ENCODE assay signal across 24 mouse cellular contexts in genomic region chr13:54882781-54883180, GRCm38 (mm10).
DNase-seq lines count a peak whose midpoint lies in the region; ATAC-seq and TF ChIP-seq lines count a peak whose summit lies in the region.
"Had no signal": no experiment of that assay in that cellular context is flagged by ENCODE, and none has a peak within 500 bp of the region (broad histone marks: within the 10 kb centered on the region; RNA-seq: fewer than 3 reads in every experiment).

No protein-coding gene starts in this region.

- H3K4me1 ChIP-seq in stomach, postnatal 0 days (replicated peaks; ENCODE audit: control insufficient read depth, insufficient read depth), result no peaks in the 10 kb centered on the region

- H3K27ac ChIP-seq in layer of hippocampus, adult 2 months, result peak overlapping the region; percentile 91; the same call in 1 of the 2 replicates
- no peak overlapping the region for H3K27ac ChIP-seq in stomach, postnatal 0 days (replicated peaks)
- H3K27ac ChIP-seq: embryonic facial prominence, embryonic 10.5 days; embryonic facial prominence, embryonic 12.5 days; forebrain, embryonic 10.5 days had no signal

- DNase-seq in layer of hippocampus, adult 2 months (ENCODE audit: low spot score in 2 of 2), result no peak
- DNase-seq in layer of hippocampus, adult 11-12 months (ENCODE audit: low spot score), result no peak
- DNase-seq in ES-CJ7 (ENCODE audit: low read depth, low spot score) (peak; percentile 86), R1 (ENCODE audit: low read depth, low spot score) (peak; percentile 88)
- DNase-seq in stomach, postnatal 0 days (ENCODE audit: low spot score), result no peak
- DNase-seq in kidney, postnatal 25 days, result no peak
- no peak for DNase-seq in kidney, postnatal 4 days
- DNase-seq: adrenal gland, adult 2 months; adrenal gland, postnatal 10 days; adrenal gland, postnatal 36 days; cerebellum, adult 18-20 months; cerebellum, adult 8-10 months; cerebellum, adult 9-11 months; cerebellum, postnatal 25 days had no signal

- H3K9me3 ChIP-seq in stomach, postnatal 0 days (ENCODE audit: control insufficient read depth, low read length), result no peaks in the 10 kb centered on the region
- H3K9me3 ChIP-seq: embryonic facial prominence, embryonic 10.5 days; embryonic facial prominence, embryonic 12.5 days; forebrain, embryonic 10.5 days; forebrain, embryonic 12.5 days; G1E had no signal

- H3K4me3 ChIP-seq in layer of hippocampus, adult 2 months, result no peak overlapping the region
- H3K4me3 ChIP-seq in stomach, postnatal 0 days (ENCODE audit: low read depth, low read length), result no peak overlapping the region
- H3K4me3 ChIP-seq: embryonic facial prominence, embryonic 10.5 days; embryonic facial prominence, embryonic 12.5 days; forebrain, embryonic 10.5 days; forebrain, embryonic 12.5 days had no signal

- no peak overlapping the region for H3K4me2 ChIP-seq in stomach, postnatal 0 days (replicated peaks; ENCODE audit: low read depth)
- H3K4me2 ChIP-seq: embryonic facial prominence, embryonic 12.5 days; forebrain, embryonic 12.5 days had no signal

- TF ChIP-seq CTCF in layer of hippocampus, adult 2 months (conservative IDR thresholded peaks at IDR 0.05), result no peak
- TF ChIP-seq CTCF in stomach, postnatal 0 days (IDR thresholded peaks at IDR 0.05; ENCODE audit: low read depth), result no peak

- TF ChIP-seq EP300 in stomach, postnatal 0 days (optimal IDR thresholded peaks at IDR 0.05), result no peak

- no peak overlapping the region for H3K9ac ChIP-seq in stomach, postnatal 0 days (ENCODE audit: low read length)
- H3K9ac ChIP-seq: embryonic facial prominence, embryonic 12.5 days; forebrain, embryonic 12.5 days had no signal

- H3K27me3 ChIP-seq in stomach, postnatal 0 days (ENCODE audit: control insufficient read depth, insufficient read depth, low read length), result no peaks in the 10 kb centered on the region

- H3K36me3 ChIP-seq in stomach, postnatal 0 days (ENCODE audit: control insufficient read depth, insufficient read depth, low read length), result no peaks in the 10 kb centered on the region
- H3K36me3 ChIP-seq: embryonic facial prominence, embryonic 10.5 days; embryonic facial prominence, embryonic 12.5 days; forebrain, embryonic 10.5 days; forebrain, embryonic 12.5 days; G1E had no signal

- WGBS in stomach, postnatal 0 days, result 42% methylated on average over 9 of the region's 9 CpGs

- ATAC-seq in stomach, postnatal 0 days (ENCODE audit: low FRiP score, low TSS enrichment), result 0 out of 2 replicates have a peak, but pooled peaks have one; percentile 27
- ATAC-seq in erythroid progenitor cell, adult 5-6 weeks (replicated peaks; ENCODE audit: low FRiP score, poor library complexity, severe bottlenecking), result no peak
- ATAC-seq: activated CD4-positive, CD25-positive, alpha-beta regulatory T cell, adult 4 months; forebrain, embryonic 14.5 days; forebrain, embryonic 16.5 days; Patski had no signal

Comparison
In these comparisons a context has a peak if more than half of its experiments do, and no peak if none do; other contexts are left out.
1. DNase-seq: peak in ES-CJ7 (single experiment) and R1 (single experiment); none in layer of hippocampus, adult 2 months (0 of 2), layer of hippocampus, adult 11-12 months (single experiment), stomach, postnatal 0 days (single experiment), kidney, postnatal 25 days (0 of 2) and kidney, postnatal 4 days (0 of 2).